Mouse (Mus musculus) liver, embryonic 13.5 days (tissue): ENCODE results near the gene Galns. TPM values are rescaled to one million over a fixed set of nuclear protein-coding genes. Genes with fewer than 3 reads are reported as not detected.

Experiments
- ATAC-seq: fragments of 200-750 bp; cut with Nextera tagmentation; 2 replicates; pipeline ENCODE4 v1.8.0; 2017; ENCODE audit warnings: low read depth, mild to moderate bottlenecking, moderate number of reproducible peaks, moderate library complexity
- DNase-seq: peaks from one replicate; pipeline ENCODE4 v3.0.0; 2022
- H3K27ac ChIP-seq: fragments of 300-500 bp; sonication (generic); 2 replicates; pipeline ENCODE4 v1.5.1; 2015; ENCODE audit warnings: moderate library complexity, mild to moderate bottlenecking, inconsistent platforms
- H3K27me3 ChIP-seq: fragments of 300-500 bp; sonication (generic); 2 replicates; pipeline ENCODE4 v1.6.1; 2015; ENCODE audit warnings: mild to moderate bottlenecking, inconsistent platforms
- H3K36me3 ChIP-seq: fragments of 300-500 bp; sonication (generic); 2 replicates; pipeline ENCODE4 v1.6.1; 2015; ENCODE audit warnings: mild to moderate bottlenecking, inconsistent platforms
- H3K4me1 ChIP-seq: fragments of 300-500 bp; sonication (generic); replicated peaks from 2 replicates; pipeline ENCODE4 v1.6.1; 2015; ENCODE audit warnings: inconsistent platforms
- H3K4me2 ChIP-seq: fragments of 300-500 bp; sonication (generic); 2 replicates; pipeline ENCODE4 v1.6.1; 2015; ENCODE audit warnings: inconsistent platforms, mild to moderate bottlenecking, moderate library complexity
- H3K4me3 ChIP-seq: fragments of 300-500 bp; sonication (generic); replicated peaks from 2 replicates; pipeline ENCODE4 v1.5.1; 2015; ENCODE audit warnings: mild to moderate bottlenecking, inconsistent platforms
- H3K9ac ChIP-seq: fragments of 300-500 bp; sonication (generic); 2 replicates; pipeline ENCODE4 v1.6.1; 2015; ENCODE audit warnings: mild to moderate bottlenecking, inconsistent platforms
- H3K9me3 ChIP-seq: fragments of 300-500 bp; sonication (generic); replicated peaks from 2 replicates; pipeline ENCODE4 v1.6.1; 2016; ENCODE audit warnings: inconsistent platforms
- WGBS: fragments of 180-500 bp; shearing (Covaris S2); methylation state at CpG from one replicate; pipeline ENCODE4 v1.1.7; 2015; ENCODE audit not compliant: insufficient replicate concordance; 5-methylcytosine and 5-hydroxymethylcytosine counted together
- polyA plus RNA-seq: library from polyadenylated mRNA; unstranded; fragments of >200 nt; fragmentation: Nextera tagmentation; extraction: Ambion mirVana; gene quantifications from 2 replicates; pipeline ENCODE4 v1.2.1, GENCODE M21; 2015

Gene Galns
- polyA plus RNA-seq, 1 experiment from 2014 or later = 4.0 TPM

DNA sequence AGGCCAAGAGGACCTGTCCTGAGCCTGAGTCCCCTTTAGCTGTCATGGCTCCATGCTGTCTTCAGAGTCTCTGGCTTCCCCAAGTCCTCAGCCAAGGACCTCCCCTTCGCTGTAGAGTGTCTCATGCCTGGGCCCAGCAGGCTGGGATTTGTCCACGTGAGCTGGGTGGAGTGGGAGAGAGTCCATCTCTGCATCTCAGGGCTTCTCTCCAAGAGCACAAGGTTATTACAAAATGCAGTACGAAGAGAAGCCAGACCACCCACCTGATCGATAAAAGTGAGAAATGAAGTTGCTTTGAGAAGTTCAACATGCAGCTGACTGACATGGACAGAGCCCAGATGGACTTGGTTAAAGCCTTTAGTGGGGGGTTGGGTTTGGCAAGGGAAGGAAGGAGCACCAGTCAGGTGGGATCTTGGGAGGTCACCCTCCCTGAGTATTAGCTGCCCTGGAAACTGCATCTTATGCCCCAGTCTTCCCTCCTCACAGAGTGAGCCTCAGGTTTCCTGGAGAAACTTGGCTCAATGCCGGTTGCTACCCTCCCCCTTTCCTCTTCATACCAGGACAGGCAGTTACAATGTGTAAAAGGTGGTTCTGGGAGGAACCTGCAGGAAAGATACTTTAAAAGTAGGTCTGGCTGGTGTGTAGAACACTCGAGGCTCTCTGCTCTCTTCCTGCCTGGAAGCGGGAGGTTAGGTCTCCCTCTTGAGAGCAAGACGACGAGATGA lies 5.1 kb upstream of the Galns start:
- Histone ChIP-seq H3K27me3 (no peaks in the 10 kb centered on the region), H3K27ac (no peak overlapping the region; the same call in 1 of the 2 replicates), H3K9ac (no peak overlapping the region), H3K4me1 (peaks cover 44% of the 10 kb centered on the region), H3K4me3 (no peak overlapping the region), H3K36me3 (peaks cover 8% of the 10 kb centered on the region; the same call in 1 of the 2 replicates), H3K4me2 (no peak overlapping the region), H3K9me3 (no peaks in the 10 kb centered on the region)
- ATAC-seq (no peak), DNase-seq (no peak)
- WGBS = 66% methylated on average over 9 of the region's 9 CpGs

- Histone ChIP-seq H3K27ac (peak overlapping the region; percentile 74), H3K27me3 (peaks cover 8% of the 10 kb centered on the region; the same call in 1 of the 2 replicates), H3K36me3 (peaks cover 8% of the 10 kb centered on the region; the same call in 1 of the 2 replicates), H3K4me1 (peaks cover 24% of the 10 kb centered on the region), H3K9me3 (no peaks in the 10 kb centered on the region), H3K9ac (peak overlapping the region; percentile 84), H3K4me3 (peak overlapping the region; percentile 77), H3K4me2 (peak overlapping the region; percentile 99)
- DNase-seq (no peak), ATAC-seq (peak; percentile 33; the same call in 1 of the 2 replicates)
- WGBS = 4% methylated on average over 20 of the region's 20 CpGs
These were observed 518 bp downstream of the Galns start for GRCm38 (mm10) chr8:122610612-122611277.

DNA sequence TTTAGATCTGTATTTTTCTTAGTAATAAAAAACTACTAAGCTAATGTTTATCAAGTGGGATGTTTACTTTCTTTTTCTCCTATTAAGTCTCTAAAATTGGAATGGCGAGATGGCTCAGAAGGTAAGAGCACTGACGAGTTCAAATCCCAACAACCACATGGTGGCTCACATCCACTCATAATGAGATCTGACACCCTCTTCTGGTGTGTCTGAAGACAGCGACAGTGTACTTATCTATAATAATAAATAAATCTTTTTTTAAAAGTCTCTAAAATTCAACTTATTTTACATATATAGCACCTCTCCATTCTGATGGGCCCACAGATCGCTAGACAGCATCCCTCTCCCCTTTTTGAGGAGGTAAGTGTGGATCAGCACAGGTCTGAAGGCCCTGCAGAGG lies 1.1 kb downstream of the Galns start:
- ATAC-seq = no peak
- no peaks in the 10 kb centered on the region for H3K9me3 ChIP-seq

GRCm38 (mm10) chr8:122606810-122607209 lies 4.5 kb downstream of the Galns start:
- Histone ChIP-seq H3K4me3 (no peak overlapping the region), H3K36me3 (no peaks in the 10 kb centered on the region), H3K4me1 (peaks cover 10% of the 10 kb centered on the region), H3K4me2 (no peak overlapping the region), H3K27ac (no peak overlapping the region), H3K9ac (no peak overlapping the region), H3K9me3 (no peaks in the 10 kb centered on the region), H3K27me3 (peaks cover 8% of the 10 kb centered on the region; the same call in 1 of the 2 replicates)
- no peak for DNase-seq
- 79% methylated on average over 11 of the region's 12 CpGs for WGBS
- ATAC-seq = no peak

More for the DNA sequence above, 1.1 kb downstream of the Galns start:
- H3K4me2 ChIP-seq = peak overlapping the region; percentile 99
- 58% methylated on average over 4 of the region's 4 CpGs for WGBS
- peaks cover 4% of the 10 kb centered on the region; the same call in 1 of the 2 replicates for H3K36me3 ChIP-seq
- H3K27ac ChIP-seq = no peak overlapping the region
- H3K27me3 ChIP-seq = peaks cover 8% of the 10 kb centered on the region; the same call in 1 of the 2 replicates
- H3K4me3 ChIP-seq = 0 out of 2 replicates have a peak overlapping the region, but pooled peaks have one; percentile 77
- no peak overlapping the region for H3K9ac ChIP-seq
- H3K4me1 ChIP-seq = peaks cover 24% of the 10 kb centered on the region
- no peak for DNase-seq

DNA sequence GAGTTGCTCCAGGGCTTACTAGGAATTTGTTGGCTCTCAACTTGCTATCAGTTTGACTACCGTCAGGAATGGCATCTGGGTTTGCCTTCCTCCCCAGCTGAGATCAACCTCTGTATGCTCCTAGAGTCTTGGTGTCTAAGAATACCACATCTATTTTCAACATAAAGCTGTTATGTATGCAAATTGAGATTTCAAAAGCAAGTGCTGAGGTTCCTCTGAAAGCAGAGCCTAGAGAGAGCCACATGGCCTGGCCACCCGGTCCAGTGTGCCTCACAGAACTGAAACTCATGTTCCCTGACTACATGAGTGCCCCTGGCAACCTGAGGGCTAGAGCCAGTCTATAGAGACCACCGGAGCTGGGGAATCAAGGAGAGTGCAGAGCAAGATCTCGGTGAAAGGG lies 5.9 kb downstream of the Galns start:
- no peak overlapping the region for H3K9ac ChIP-seq
- no peak overlapping the region for H3K27ac ChIP-seq
- H3K4me1 ChIP-seq = peaks cover 1% of the 10 kb centered on the region
- H3K27me3 ChIP-seq = peaks cover 8% of the 10 kb centered on the region; the same call in 1 of the 2 replicates
- H3K4me3 ChIP-seq = no peak overlapping the region
- H3K36me3 ChIP-seq = no peaks in the 10 kb centered on the region
- H3K4me2 ChIP-seq = no peak overlapping the region
- no peak for ATAC-seq
- no peak for DNase-seq
- 61% methylated on average over 4 of the region's 4 CpGs for WGBS
- no peaks in the 10 kb centered on the region for H3K9me3 ChIP-seq

DNA sequence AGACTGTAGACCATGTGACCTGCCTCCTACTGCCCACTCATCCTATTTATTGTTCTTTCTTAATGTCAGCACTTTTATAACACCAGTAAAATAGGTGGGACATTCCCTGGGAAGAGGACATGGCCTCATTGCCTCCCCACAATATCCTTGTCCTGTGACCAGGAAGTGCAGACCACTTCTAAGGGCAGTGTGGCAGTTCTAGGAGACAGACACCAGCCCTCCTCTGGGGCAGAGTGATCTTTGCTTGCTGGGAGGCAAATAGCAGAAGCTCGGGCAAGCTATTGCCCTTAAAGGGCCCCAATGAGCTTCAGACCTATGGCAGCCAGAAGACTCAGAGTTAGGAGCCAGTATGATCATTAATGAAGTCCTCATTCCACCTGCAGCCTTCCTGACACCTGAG lies 6.6 kb downstream of the Galns start:
- Histone ChIP-seq H3K4me2 (no peak overlapping the region), H3K4me3 (no peak overlapping the region), H3K4me1 (no peaks in the 10 kb centered on the region), H3K27ac (no peak overlapping the region), H3K9ac (no peak overlapping the region), H3K27me3 (peaks cover 8% of the 10 kb centered on the region; the same call in 1 of the 2 replicates), H3K36me3 (no peaks in the 10 kb centered on the region), H3K9me3 (no peaks in the 10 kb centered on the region)
- DNase-seq = no peak
- ATAC-seq = no peak
- WGBS = 41% methylated on average over 1 of the region's 1 CpGs

- ATAC-seq (no peak), DNase-seq (no peak)
- H3K27me3 ChIP-seq = no peaks in the 10 kb centered on the region
- no peaks in the 10 kb centered on the region for H3K36me3 ChIP-seq
- H3K4me3 ChIP-seq = no peak overlapping the region
- H3K9ac ChIP-seq = no peak overlapping the region
- H3K9me3 ChIP-seq = no peaks in the 10 kb centered on the region
- no peaks in the 10 kb centered on the region for H3K4me1 ChIP-seq
- no peak overlapping the region for H3K27ac ChIP-seq
- 85% methylated on average over 9 of the region's 9 CpGs for WGBS
- no peak overlapping the region for H3K4me2 ChIP-seq
These were observed 10.6 kb downstream of the Galns start for GRCm38 (mm10) chr8:122600666-122601065.

DNA sequence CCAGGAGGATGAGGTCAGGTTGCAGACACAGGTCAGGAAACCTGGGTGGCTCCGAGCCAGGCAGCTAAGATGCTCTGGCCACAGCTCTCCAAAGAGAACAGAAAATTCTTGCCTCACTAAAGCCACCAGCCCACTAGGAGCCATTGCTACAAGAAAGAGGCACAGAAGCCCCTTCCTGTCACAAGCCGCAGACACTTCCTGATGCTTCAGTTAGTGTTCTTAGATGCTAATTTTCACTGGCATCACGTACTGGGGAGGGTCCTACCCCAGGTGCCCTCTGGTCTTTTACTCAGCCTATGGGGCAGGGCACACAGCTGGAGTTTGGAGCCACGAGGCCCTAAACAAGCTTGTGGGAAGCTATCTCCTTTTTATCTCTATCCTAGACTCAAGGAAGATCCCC lies 15.2 kb downstream of the Galns start:
- 42% methylated on average over 4 of the region's 4 CpGs for WGBS
- Histone ChIP-seq H3K27ac (no peak overlapping the region), H3K4me2 (no peak overlapping the region), H3K4me3 (no peak overlapping the region), H3K9me3 (no peaks in the 10 kb centered on the region), H3K27me3 (no peaks in the 10 kb centered on the region), H3K36me3 (no peaks in the 10 kb centered on the region), H3K9ac (no peak overlapping the region), H3K4me1 (peaks cover 21% of the 10 kb centered on the region)
- no peak for DNase-seq
- no peak for ATAC-seq

GRCm38 (mm10) chr8:122593783-122594507 lies 17.3 kb downstream of the Galns start:
- WGBS = 75% methylated on average over 19 of the region's 19 CpGs
- Histone ChIP-seq H3K36me3 (no peaks in the 10 kb centered on the region), H3K4me2 (0 out of 2 replicates have a peak overlapping the region, but pooled peaks have one; percentile 4), H3K27me3 (no peaks in the 10 kb centered on the region), H3K9me3 (no peaks in the 10 kb centered on the region), H3K4me1 (peaks cover 21% of the 10 kb centered on the region), H3K27ac (peak overlapping the region; percentile 50), H3K4me3 (no peak overlapping the region), H3K9ac (no peak overlapping the region)
- DNase-seq (no peak), ATAC-seq (no peak)

GRCm38 (mm10) chr8:122593240-122593639 lies 18.0 kb downstream of the Galns start:
- peaks cover 21% of the 10 kb centered on the region for H3K4me1 ChIP-seq
- DNase-seq (peak; percentile 21), ATAC-seq (peak; percentile 42; the same call in 1 of the 2 replicates)
- no peaks in the 10 kb centered on the region for H3K36me3 ChIP-seq
- H3K9me3 ChIP-seq = no peaks in the 10 kb centered on the region
- H3K4me2 ChIP-seq = 0 out of 2 replicates have a peak overlapping the region, but pooled peaks have one; percentile 4
- H3K27me3 ChIP-seq = no peaks in the 10 kb centered on the region
- H3K9ac ChIP-seq = no peak overlapping the region
- no peak overlapping the region for H3K4me3 ChIP-seq
- 49% methylated on average over 12 of the region's 12 CpGs for WGBS
- peak overlapping the region; percentile 50 for H3K27ac ChIP-seq

DNA sequence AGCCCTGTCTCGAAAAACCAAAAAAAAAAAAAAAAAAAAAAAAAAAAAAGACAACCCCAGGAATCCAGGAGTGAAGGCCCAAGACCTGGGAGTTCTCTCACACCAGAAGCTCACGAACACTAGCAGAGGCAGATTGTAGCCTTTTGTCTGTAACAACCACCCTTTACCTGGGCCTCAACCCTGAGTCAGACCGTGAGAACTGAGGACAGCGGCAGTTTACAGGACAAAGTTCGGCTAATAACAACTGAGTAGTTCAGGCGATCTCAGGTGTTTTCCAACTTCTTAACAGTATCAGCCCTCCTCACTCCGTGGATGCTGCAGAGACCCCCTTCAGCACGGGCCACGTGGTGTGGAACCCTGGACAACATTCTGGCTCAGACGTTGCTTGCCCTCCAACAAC lies 24.5 kb downstream of the Galns start:
- ATAC-seq (no peak), DNase-seq (no peak)
- Histone ChIP-seq H3K4me1 (peaks cover 20% of the 10 kb centered on the region), H3K9me3 (no peaks in the 10 kb centered on the region), H3K4me3 (no peak overlapping the region), H3K9ac (no peak overlapping the region), H3K36me3 (no peaks in the 10 kb centered on the region), H3K27ac (no peak overlapping the region), H3K27me3 (peaks cover 4% of the 10 kb centered on the region; the same call in 1 of the 2 replicates), H3K4me2 (no peak overlapping the region)
- WGBS = 75% methylated on average over 10 of the region's 10 CpGs
